Mouse (Mus musculus) kidney, adult 2 months (tissue): ENCODE results near the gene Atp2c2.

Experiments
- CTCF ChIP-seq: fragments of 200-500 bp; conservative IDR thresholded peaks from 2 replicates; pipeline ENCODE4 v1.5.1; 2011; ENCODE audit warnings: low read depth, mild to moderate bottlenecking, control low read depth, low read length, moderate library complexity, mixed read lengths; ENCODE audit not compliant: insufficient read depth, insufficient read length
- POLR2A ChIP-seq: fragments of 200-500 bp; IDR thresholded peaks from one replicate; pipeline ENCODE4 v1.6.1; 2011; ENCODE audit warnings: low read depth, low read length, control low read depth

DNA sequence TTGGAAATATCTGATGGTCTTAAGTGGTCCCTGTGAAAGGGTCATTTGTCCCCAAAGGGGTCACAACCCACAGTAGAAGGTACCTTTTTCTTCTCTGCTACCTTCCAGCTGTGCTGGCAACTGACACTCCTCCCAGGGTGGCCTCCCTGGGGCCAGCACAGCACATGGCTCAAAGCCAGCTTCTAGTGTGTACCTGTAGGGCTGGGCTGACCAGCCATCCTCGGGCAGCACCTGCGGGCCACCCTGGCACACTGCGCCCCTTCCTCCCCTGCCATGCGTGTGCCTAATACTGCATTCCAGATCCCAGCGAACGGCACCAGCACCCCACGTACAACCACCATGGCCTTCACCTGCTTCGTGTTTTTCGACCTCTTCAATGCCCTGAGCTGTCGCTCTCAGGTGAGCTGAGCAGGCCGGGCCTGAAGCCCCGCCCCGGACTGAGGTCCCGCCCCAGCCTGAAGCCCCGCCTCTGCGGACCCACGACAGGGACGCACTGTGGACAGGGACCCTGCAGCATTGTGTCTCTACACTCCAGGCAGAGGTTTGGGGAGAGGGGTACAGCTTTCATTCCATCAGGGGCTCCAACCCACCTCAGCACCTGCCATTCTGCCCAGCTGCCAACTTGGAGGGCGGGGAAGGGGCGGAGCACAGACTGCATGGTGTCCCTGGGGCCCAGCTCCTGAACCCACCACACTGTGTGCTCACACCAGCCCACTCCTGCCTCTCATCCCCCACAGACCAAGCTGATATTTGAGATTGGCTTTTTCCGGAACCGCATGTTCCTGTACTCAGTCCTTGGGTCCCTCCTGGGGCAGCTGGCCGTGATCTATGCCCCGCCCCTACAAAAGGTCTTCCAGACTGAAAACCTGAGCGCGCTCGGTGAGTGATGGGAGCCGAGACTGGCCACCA lies 55.7 kb downstream of the Atp2c2 start:
- no peak for TF ChIP-seq CTCF
- TF ChIP-seq POLR2A = no peak
